Mouse (Mus musculus): ENCODE data around the gene Bfsp2. TPM values are rescaled to one million over a fixed set of nuclear protein-coding genes. Genes with fewer than 3 reads are reported as not detected.
"Not testable (repeated sequence)": the region's sequence is repeated elsewhere in the genome, so short reads cannot be mapped to it uniquely, and the experiment has no call there.

Gene Bfsp2
- total and polyA plus RNA-seq, 3 experiments: not detected

DNA sequence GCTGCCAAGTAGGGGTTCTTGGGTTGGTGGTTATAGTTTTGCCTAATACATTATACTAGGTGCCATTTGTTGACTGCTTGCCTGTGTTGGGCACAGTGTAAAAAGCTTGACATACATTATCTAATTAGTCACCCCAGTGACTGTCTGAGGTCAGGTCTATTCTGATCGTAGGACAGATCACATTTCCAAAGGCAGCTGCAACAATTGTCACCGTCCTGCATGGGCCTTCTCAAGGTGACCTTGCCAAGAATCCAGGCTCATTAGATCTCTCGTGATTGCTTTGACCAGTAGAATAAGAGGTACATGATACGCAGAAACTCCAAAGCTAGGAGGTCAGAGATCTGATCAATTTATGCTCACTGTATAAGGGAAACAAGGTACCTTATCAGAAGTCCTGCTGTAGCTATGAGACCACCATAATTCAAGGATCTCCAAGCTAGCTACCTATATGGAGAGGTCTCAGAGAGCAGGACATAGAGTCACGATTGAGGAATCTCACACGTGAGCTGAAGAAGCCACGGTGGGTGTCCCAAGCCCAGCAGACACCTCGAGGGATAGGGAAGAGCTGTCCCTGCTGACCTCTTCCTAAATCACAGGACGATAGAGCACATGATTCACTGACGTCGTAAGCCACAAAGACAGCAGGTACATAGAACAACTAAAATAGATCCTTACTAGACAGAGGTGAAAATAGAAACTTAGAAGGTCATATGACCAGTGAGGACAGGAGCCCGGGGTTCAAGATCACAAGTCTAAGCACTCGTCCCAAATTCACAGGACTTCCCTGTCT is 49.6 kb downstream of the Bfsp2 start:
- DNase-seq: no peak

DNA sequence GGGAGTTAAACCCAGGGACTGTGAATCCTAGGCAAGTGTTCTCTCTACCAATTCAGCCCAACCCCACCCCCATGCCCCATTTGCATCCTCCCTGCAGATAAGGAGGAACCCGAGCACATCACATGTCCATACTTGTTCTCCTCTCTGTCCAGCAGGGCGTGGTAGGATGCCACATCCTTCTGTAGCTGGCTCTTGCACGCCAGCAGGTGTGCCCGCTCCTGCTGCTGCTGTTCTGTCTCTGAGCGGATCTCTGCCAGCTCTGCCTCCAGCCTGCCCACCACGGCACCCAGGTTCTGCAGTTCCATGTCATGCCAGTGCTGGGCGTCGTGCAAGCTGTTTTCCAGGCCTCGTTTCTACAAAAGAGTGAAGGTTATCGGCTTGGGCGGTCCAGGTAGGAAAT is 53.8 kb downstream of the Bfsp2 start:
- DNase-seq: no peak

GRCm38 (mm10) chr9:103424869-103425268 is 55.4 kb downstream of the Bfsp2 start:
- DNase-seq: no peak

- no peak for DNase-seq
Observed at GRCm38 (mm10) chr9:103423951-103424350, 56.3 kb downstream of the Bfsp2 start.

DNA sequence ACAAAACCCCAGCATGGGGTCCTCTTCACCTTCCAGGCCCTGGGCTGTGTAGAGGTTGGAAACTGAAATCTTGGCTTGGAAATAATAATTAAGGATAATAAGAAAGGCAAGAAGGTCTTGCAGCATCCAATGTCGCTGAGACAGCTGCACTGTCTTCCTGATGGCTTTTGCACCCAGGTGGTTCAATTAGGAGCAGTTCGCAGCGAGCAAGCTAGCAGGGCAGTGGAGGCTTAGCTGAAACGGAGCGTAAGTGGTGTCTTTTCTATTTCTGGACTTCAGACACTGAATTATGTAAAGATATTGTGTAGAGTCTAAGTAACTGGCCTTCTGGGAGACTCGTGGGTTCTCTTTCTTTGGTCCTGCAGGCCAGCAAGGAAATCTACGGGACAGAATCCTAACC is 56.8 kb downstream of the Bfsp2 start:
- no peak for DNase-seq

DNA sequence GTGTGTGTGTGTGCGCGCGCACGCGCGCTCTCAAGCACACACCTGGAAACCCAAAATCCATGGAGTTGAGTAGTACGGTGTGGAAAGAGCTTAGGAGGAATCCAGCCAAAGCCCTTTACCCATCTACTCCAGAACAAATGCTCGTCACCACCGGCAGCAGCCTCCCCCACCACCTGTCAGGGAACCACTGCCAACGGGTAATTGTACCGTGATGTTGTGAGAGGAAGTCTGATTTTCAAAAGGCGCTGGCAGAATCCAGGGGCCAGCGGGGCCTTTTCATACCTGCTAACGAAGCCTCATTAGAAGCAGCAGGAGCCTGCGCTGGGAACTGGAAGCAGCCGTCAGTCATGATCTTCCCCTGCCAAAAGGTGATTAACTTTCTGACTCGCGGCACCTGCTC is 57.4 kb downstream of the Bfsp2 start:
- DNase-seq: no peak

GRCm38 (mm10) chr9:103420844-103421243 is 59.4 kb downstream of the Bfsp2 start:
- DNase-seq: no peak

- no peak for DNase-seq
Observed at GRCm38 (mm10) chr9:103418786-103419185, 61.4 kb downstream of the Bfsp2 start.

GRCm38 (mm10) chr9:103418267-103418666 is 62.0 kb downstream of the Bfsp2 start:
- not testable (repeated sequence) for DNase-seq

DNA sequence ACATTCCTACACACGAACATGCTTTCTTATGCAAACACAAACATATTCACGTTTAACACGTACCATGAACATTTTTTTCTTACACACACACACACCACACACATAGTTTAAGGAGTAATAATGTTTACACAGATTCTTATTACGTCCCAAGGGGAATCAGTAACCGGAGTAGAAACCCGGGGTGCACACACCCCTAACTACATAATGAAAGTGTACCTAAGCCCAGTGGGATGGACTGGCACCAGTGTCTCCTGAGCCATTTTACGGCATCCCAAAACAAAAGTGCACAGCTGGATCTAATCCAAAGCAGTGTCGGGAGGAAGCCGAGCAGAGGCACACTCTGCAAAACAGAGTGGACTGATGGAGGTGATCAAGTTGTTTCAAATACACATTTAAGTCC is 66.8 kb downstream of the Bfsp2 start:
- no peak for DNase-seq

GRCm38 (mm10) chr9:103409119-103409518 is 71.1 kb downstream of the Bfsp2 start:
- no peak for DNase-seq

- no peak for DNase-seq
Observed at GRCm38 (mm10) chr9:103408136-103408777, 72.0 kb downstream of the Bfsp2 start.

- DNase-seq: no peak
Observed at GRCm38 (mm10) chr9:103403331-103403973, 76.8 kb downstream of the Bfsp2 start.

DNA sequence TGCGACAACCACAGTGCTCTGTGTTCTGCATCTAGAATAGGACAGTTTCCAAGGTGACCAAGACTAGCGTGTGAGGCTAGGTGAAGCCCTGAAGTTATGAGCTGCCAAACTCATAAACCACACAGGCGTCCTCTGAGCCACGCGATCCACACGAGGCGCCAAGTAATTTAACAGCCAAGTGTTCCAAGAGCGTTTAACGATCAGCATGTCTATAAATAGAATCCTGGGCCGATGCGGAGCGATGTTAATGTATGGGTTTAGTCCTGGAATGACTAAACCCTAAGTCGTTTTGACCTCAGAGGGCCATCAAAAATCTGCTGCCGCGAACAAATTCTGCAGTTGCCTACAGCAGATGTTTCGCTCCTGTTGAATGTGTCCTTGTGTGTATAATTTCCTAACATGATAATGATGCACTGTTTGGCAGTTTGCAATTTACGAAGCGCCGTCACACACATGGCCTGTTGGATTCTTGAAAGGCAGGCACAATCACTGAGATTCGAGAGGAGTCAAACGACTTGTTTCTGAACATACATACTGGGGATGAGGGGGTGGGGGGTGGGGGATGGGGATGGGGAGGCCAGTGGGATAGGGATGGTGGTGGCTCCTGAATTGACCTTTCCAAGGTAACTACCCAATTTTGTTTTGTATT is 81.6 kb downstream of the Bfsp2 start:
- no peak for DNase-seq

- DNase-seq: no peak
Observed at GRCm38 (mm10) chr9:103393256-103393655, 87.0 kb downstream of the Bfsp2 start.

DNA sequence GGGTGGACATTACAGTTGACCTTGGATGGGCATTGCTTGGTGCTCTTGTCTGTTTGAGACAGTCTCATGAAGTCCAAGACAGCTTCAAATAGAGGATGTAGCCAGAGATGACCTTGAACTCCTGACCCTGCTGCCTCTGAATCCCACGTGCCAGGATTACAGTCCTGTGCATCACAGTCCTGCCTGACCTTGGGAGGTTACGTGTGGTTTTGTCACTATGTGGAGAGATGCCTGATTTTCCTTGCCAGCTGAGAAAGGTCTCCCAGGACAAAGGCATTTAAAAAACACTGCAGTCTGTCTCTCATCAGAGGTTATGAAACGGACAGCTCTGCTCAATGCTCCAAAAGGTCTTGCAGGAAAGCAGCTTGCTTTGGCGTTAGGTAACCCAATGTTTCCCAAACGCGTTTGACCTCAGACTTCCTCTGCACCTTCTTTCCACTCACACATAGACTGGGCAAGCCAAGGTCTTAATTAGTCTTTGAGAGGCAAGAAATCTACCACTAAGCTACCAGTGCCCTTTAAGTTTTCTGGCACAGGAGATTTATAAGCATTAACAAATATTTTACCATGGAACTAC is 88.3 kb downstream of the Bfsp2 start:
- peak; percentile 75 for DNase-seq

GRCm38 (mm10) chr9:103389261-103389660 is 91.0 kb downstream of the Bfsp2 start:
- DNase-seq: no peak

- no peak for DNase-seq
Observed at GRCm38 (mm10) chr9:103387011-103387653, 93.1 kb downstream of the Bfsp2 start.

DNA sequence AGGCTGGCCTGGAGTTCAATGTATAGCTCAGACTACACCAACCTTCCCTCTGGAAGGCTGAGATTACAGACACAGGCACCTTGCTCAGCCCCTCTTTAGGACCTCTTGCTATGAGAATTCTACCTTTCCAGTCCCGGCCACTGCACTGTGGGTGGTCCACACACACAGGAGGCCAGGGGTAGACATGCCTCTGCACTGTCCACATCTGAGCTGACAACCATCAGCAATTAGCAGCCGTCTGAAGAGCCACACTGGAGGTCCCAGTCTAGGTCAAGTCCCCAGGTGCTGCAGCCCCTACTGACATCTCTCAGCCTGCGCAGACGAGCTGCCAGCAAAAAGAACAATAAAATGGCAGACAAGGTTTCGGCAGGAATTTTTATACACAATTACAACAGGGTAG is 93.6 kb downstream of the Bfsp2 start:
- no peak for DNase-seq

- DNase-seq: no peak
Observed at GRCm38 (mm10) chr9:103385600-103385999, 94.6 kb downstream of the Bfsp2 start.

DNA sequence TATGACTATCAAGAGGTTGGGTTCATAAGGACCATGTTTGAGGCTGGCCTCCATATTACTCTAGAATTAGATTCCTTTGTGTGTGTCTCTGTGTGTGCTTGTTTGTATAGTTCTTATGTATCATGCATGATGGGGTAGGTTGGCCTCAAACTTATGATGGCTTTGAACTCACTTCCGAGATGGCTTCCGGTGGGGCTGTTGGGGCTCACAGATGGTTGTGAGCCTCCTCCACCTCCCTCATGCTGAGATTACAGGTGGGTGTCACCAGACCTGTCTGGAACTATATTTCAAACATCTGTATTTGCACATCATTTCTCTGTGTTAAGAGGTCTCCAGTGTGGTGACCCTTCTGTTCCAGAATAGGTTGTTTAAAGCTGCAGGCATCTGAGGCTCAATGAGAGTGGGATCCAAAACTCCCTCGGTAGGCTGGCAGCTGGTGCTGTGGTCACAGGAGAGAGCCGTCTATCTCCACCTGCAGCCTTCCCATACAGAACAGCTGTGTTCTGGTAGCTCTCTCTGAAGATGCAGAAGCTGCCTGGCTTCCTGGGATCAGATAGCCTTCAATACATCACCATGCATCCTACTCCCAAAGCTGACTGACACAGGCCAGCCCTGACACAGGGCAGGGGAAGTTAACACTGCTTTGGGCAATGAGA is 96.0 kb downstream of the Bfsp2 start:
- DNase-seq: no peak
